ENCODE assay signal across 8 mouse cellular contexts in genomic region chr4:62501534-62501933, GRCm38 (mm10). TPM values are rescaled to one million over a fixed set of nuclear protein-coding genes. Genes with fewer than 3 reads are reported as not detected.
DNase-seq lines count a peak whose midpoint lies in the region; ATAC-seq and TF ChIP-seq lines count a peak whose summit lies in the region.

No protein-coding gene starts in this region.

- WGBS in kidney, embryonic 15.5 days, result 2% methylated on average over 7 of the region's 7 CpGs
- 3% methylated on average over 7 of the region's 7 CpGs for whole genome bisulfite sequencing in hindbrain, embryonic 13.5 days
- under 1% methylated on average over 7 of the region's 7 CpGs for WGBS in midbrain, embryonic 15.5 days

- peak; percentile 12 for ATAC-seq in kidney, embryonic 15.5 days (replicated peaks; ENCODE audit: low FRiP score)
- peak; percentile 31 for ATAC-seq in hindbrain, embryonic 13.5 days (ENCODE audit: low FRiP score)
- peak; percentile 32 for ATAC-seq in midbrain, embryonic 15.5 days (replicated peaks)

- H3K36me3 ChIP-seq in kidney, embryonic 15.5 days, result peaks cover 33% of the 10 kb centered on the region
- H3K36me3 ChIP-seq in hindbrain, embryonic 13.5 days, result peaks cover 34% of the 10 kb centered on the region
- peaks cover 13% of the 10 kb centered on the region; the same call in 1 of the 2 replicates for H3K36me3 ChIP-seq in midbrain, embryonic 15.5 days (replicated peaks)

- DNase-seq in kidney, adult 9 months, result no peak
- no peak for DNase-seq in urinary bladder, postnatal 25 days (ENCODE audit: low spot score)
- no peak for DNase-seq in left cerebral cortex, adult 18-20 months (ENCODE audit: low spot score in 2 of 2)
- DNase-seq in ovary, postnatal 14 days (ENCODE audit: low spot score), result no peak

- H3K27me3 ChIP-seq in kidney, embryonic 15.5 days, result no peaks in the 10 kb centered on the region
- H3K27me3 ChIP-seq in hindbrain, embryonic 13.5 days, result no peaks in the 10 kb centered on the region
- H3K27me3 ChIP-seq in midbrain, embryonic 15.5 days (replicated peaks), result no peaks in the 10 kb centered on the region

- peak overlapping the region; percentile 78 for H3K27ac ChIP-seq in kidney, embryonic 15.5 days
- H3K27ac ChIP-seq in bone marrow macrophage, adult 2 months (ENCODE audit: insufficient read depth, low read depth, low read length), result no peak overlapping the region
- peak overlapping the region; percentile 78 for H3K27ac ChIP-seq in hindbrain, embryonic 13.5 days
- H3K27ac ChIP-seq in midbrain, embryonic 15.5 days, result peak overlapping the region; percentile 69

- peak overlapping the region; percentile 56 for H3K4me3 ChIP-seq in kidney, embryonic 15.5 days (replicated peaks)
- H3K4me3 ChIP-seq in bone marrow macrophage, adult 2 months (ENCODE audit: insufficient read depth, low read length), result peak overlapping the region; percentile 79
- peak overlapping the region; percentile 79 for H3K4me3 ChIP-seq in hindbrain, embryonic 13.5 days
- H3K4me3 ChIP-seq in midbrain, embryonic 15.5 days, result peak overlapping the region; percentile 72

- peak overlapping the region; percentile 57 for H3K9ac ChIP-seq in kidney, embryonic 15.5 days
- peak overlapping the region; percentile 86 for H3K9ac ChIP-seq in hindbrain, embryonic 13.5 days
- H3K9ac ChIP-seq in midbrain, embryonic 15.5 days, result peak overlapping the region; percentile 81

- H3K4me2 ChIP-seq in kidney, embryonic 15.5 days, result peak overlapping the region; percentile 71
- peak overlapping the region; percentile 67 for H3K4me2 ChIP-seq in hindbrain, embryonic 13.5 days
- peak overlapping the region; percentile 85 for H3K4me2 ChIP-seq in midbrain, embryonic 15.5 days

- no peak for TF ChIP-seq CTCF in bone marrow macrophage, adult 2 months (IDR thresholded peaks at IDR 0.05; ENCODE audit: low read depth, low read length)

- H3K9me3 ChIP-seq in kidney, embryonic 15.5 days (replicated peaks), result no peaks in the 10 kb centered on the region
- H3K9me3 ChIP-seq in hindbrain, embryonic 13.5 days, result no peaks in the 10 kb centered on the region
- H3K9me3 ChIP-seq in midbrain, embryonic 15.5 days, result no peaks in the 10 kb centered on the region

- peaks cover 20% of the 10 kb centered on the region for H3K4me1 ChIP-seq in kidney, embryonic 15.5 days
- 0 out of 2 replicates have a peak, but pooled peaks cover 6% of the 10 kb centered on the region for H3K4me1 ChIP-seq in bone marrow macrophage, adult 2 months (ENCODE audit: control insufficient read depth, insufficient read depth, low read length)
- H3K4me1 ChIP-seq in hindbrain, embryonic 13.5 days (replicated peaks), result peaks cover 11% of the 10 kb centered on the region
- peaks cover 10% of the 10 kb centered on the region for H3K4me1 ChIP-seq in midbrain, embryonic 15.5 days

- TF ChIP-seq POLR2A in bone marrow macrophage, adult 2 months (IDR thresholded peaks at IDR 0.05; ENCODE audit: borderline replicate concordance, low read depth, low read length), result no peak

RNA-seq across cellular contexts. Expression of gene Hdhd3, which starts 1.7 kb away (rescaled TPM):
- 14.7 and 15.2 TPM in 2 replicates for polyA plus RNA-seq in kidney, embryonic 15.5 days (2015; fragmentation: Nextera tagmentation; extraction: Ambion mirVana)
- 0.46 and 2.2 TPM in 2 replicates for polyA plus RNA-seq in bone marrow macrophage, adult 2 months (2012; ENCODE audit: insufficient read depth, insufficient read length, missing spikeins)
- polyA plus RNA-seq in hindbrain, embryonic 13.5 days (2015; fragmentation: Nextera tagmentation; extraction: Ambion mirVana), result 13.3 and 15.5 TPM in 2 replicates
- 12.7 and 14.5 TPM in 2 replicates for polyA plus RNA-seq in midbrain, embryonic 15.5 days (2015; fragmentation: Nextera tagmentation; extraction: Ambion mirVana)
- 1 to 10 TPM; 8.9 to 9.0 TPM for total RNA-seq in left cerebral cortex, adult 18-20 months (2021)

RNA-seq across cellular contexts. Expression of gene Alad, which starts 18.2 kb away (rescaled TPM):
- polyA plus RNA-seq in kidney, embryonic 15.5 days (2015; fragmentation: Nextera tagmentation; extraction: Ambion mirVana), result 97.3 and 106 TPM in 2 replicates
- polyA plus RNA-seq in bone marrow macrophage, adult 2 months (2012; ENCODE audit: insufficient read depth, insufficient read length, missing spikeins), result 9.2 and 10.3 TPM in 2 replicates
- polyA plus RNA-seq in hindbrain, embryonic 13.5 days (2015; fragmentation: Nextera tagmentation; extraction: Ambion mirVana), result 64.2 and 66.1 TPM in 2 replicates
- polyA plus RNA-seq in midbrain, embryonic 15.5 days (2015; fragmentation: Nextera tagmentation; extraction: Ambion mirVana), result 71.2 and 72.1 TPM in 2 replicates
- 10 to 100 TPM; 36.4 to 41.0 TPM for total RNA-seq in left cerebral cortex, adult 18-20 months (2021)

RNA-seq across cellular contexts. Expression of gene Bspry, which starts 21.7 kb away (rescaled TPM):
- polyA plus RNA-seq in kidney, embryonic 15.5 days (2015; fragmentation: Nextera tagmentation; extraction: Ambion mirVana), result 19.5 and 21.3 TPM in 2 replicates
- 0.55 TPM in 1 of 2 replicates, not detected in the other for polyA plus RNA-seq in bone marrow macrophage, adult 2 months (2012; ENCODE audit: insufficient read depth, insufficient read length, missing spikeins)
- 0.43 and 0.95 TPM in 2 replicates for polyA plus RNA-seq in hindbrain, embryonic 13.5 days (2015; fragmentation: Nextera tagmentation; extraction: Ambion mirVana)
- polyA plus RNA-seq in midbrain, embryonic 15.5 days (2015; fragmentation: Nextera tagmentation; extraction: Ambion mirVana), result 0.60 and 1.0 TPM in 2 replicates
- under 1 TPM; 0.28 to 0.40 TPM for total RNA-seq in left cerebral cortex, adult 18-20 months (2021)

RNA-seq across cellular contexts. Expression of gene Pole3, which starts 23.3 kb away (rescaled TPM):
- polyA plus RNA-seq in kidney, embryonic 15.5 days (2015; fragmentation: Nextera tagmentation; extraction: Ambion mirVana), result 94.0 and 100 TPM in 2 replicates
- polyA plus RNA-seq in bone marrow macrophage, adult 2 months (2012; ENCODE audit: insufficient read depth, insufficient read length, missing spikeins), result 32.2 and 33.8 TPM in 2 replicates
- 68.2 and 70.3 TPM in 2 replicates for polyA plus RNA-seq in hindbrain, embryonic 13.5 days (2015; fragmentation: Nextera tagmentation; extraction: Ambion mirVana)
- polyA plus RNA-seq in midbrain, embryonic 15.5 days (2015; fragmentation: Nextera tagmentation; extraction: Ambion mirVana), result 58.9 and 62.2 TPM in 2 replicates
- total RNA-seq in left cerebral cortex, adult 18-20 months (2021), result 10 to 100 TPM; 23.4 to 23.9 TPM

RNA-seq across cellular contexts. Expression of gene 4933430I17Rik, which starts 23.6 kb away (rescaled TPM):
- 0.47 and 0.57 TPM in 2 replicates for polyA plus RNA-seq in kidney, embryonic 15.5 days (2015; fragmentation: Nextera tagmentation; extraction: Ambion mirVana)
- 0.60 TPM in 1 of 2 replicates, not detected in the other for polyA plus RNA-seq in bone marrow macrophage, adult 2 months (2012; ENCODE audit: insufficient read depth, insufficient read length, missing spikeins)
- 0.55 and 0.82 TPM in 2 replicates for polyA plus RNA-seq in hindbrain, embryonic 13.5 days (2015; fragmentation: Nextera tagmentation; extraction: Ambion mirVana)
- 0.52 and 1.2 TPM in 2 replicates for polyA plus RNA-seq in midbrain, embryonic 15.5 days (2015; fragmentation: Nextera tagmentation; extraction: Ambion mirVana)
- total RNA-seq in left cerebral cortex, adult 18-20 months (2021), result under 1 TPM; 0.46 to 0.80 TPM

Comparison
In these comparisons a context has a peak if more than half of its experiments do, and no peak if none do; other contexts are left out.
1. RNA of gene Bspry, which starts 21.7 kb away (polyA plus RNA-seq): 19.5 to 21.3 TPM in kidney, embryonic 15.5 days; 0.60 to 1.0 TPM in midbrain, embryonic 15.5 days, 0.43 to 0.95 TPM in hindbrain, embryonic 13.5 days and 0.55 TPM in bone marrow macrophage, adult 2 months; every median in the first group is over 10 times any median in the second.
2. Peak in every context shown above with its lines, with median percentiles within 50 percentile points of each other: ATAC-seq, H3K4me2 ChIP-seq, H3K4me3 ChIP-seq and H3K9ac ChIP-seq.